Mouse (Mus musculus): ENCODE results near the gene Hist1h4n.
A peak's percentile ranks its signal among the peaks of the same experiment; 100 is the strongest.
"Not testable (repeated sequence)": the region's sequence is repeated elsewhere in the genome, so short reads cannot be mapped to it uniquely, and the experiment has no call there.

Hist1h4n gene

DNA sequence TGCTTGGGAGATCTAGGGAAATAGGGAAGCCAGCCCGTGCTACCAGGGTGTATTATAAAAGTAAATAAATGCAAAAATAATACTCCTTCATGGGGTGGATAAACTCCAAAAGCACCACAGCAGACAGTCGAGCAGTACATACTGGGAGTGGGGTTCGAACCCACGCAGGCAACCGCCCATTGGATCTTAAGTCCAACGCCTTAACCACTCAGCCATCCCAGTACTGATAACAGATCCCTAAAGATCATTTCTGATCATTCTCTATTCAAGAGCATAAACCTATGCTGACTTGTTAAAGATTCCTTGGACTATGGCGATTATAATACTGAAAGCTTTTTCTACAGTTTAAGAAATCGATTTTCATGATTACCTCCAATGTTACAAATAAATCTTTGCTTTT, 15.9 kb upstream of the Hist1h4n start:
- H3K4me3 ChIP-seq (replicated peaks; ENCODE audit: low read length): no peak overlapping the region
- no peaks in the 10 kb centered on the region for H3K36me3 ChIP-seq (ENCODE audit: insufficient read depth, low read length)
- H3K27me3 ChIP-seq (ENCODE audit: insufficient read depth, low read length): no peaks in the 10 kb centered on the region
- H3K4me1 ChIP-seq (replicated peaks; ENCODE audit: low read depth, low read length): peaks cover 26% of the 10 kb centered on the region
- no peak for TF ChIP-seq POU5F1 (IDR thresholded peaks at IDR 0.05; ENCODE audit: borderline replicate concordance, low read length)
- no peak for TF ChIP-seq NANOG (IDR thresholded peaks at IDR 0.05; ENCODE audit: borderline replicate concordance, low read length)
- no peak for TF ChIP-seq CTCF (conservative IDR thresholded peaks at IDR 0.05; ENCODE audit: low read length)
- no peaks in the 10 kb centered on the region for H3K9me3 ChIP-seq (ENCODE audit: low read length)

DNA sequence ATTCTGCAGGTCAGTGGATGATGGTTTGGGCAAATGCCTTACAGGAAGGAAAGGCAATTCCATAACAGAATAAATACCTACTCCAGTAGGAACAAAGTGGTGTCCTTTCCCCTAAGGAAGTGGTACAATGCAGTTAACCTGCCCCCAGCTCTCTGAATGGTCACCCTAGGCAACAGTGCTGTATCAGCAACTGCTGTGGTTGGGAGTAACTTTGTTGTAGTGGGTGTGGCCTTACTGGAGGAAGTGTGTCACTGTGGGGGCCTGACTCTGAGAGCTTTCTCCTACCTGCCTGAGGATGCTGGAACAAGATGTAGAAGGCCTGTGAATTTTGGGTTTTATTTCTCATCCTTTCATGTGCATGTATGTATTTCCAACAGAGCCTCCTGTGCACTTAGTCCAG, 14.4 kb upstream of the Hist1h4n start:
- not testable (repeated sequence) for H3K4me3 ChIP-seq (replicated peaks; ENCODE audit: low read length); H3K27me3 ChIP-seq (ENCODE audit: insufficient read depth, low read length); H3K36me3 ChIP-seq (ENCODE audit: insufficient read depth, low read length); H3K9me3 ChIP-seq (ENCODE audit: low read length)
- H3K4me1 ChIP-seq (replicated peaks; ENCODE audit: low read depth, low read length): peaks cover 17% of the 10 kb centered on the region

DNA sequence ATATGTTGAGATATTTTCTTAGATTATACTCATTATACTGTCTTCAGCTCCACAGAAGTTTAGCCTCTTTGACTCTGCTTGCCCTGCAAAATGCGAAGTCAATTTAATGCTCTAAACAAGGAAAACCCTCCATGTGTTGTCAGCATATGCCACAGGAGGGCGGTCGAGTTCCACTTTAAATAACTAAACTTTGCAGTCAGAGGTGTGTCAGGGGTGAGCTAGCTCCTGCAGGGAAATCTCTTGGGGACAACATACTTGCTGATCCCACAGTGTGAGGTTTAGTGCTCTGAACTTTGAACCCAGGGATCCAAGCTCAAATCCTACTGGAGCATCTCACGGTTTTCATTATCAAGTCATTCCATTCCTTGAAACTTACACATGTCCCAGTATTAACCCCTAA, 8.5 kb upstream of the Hist1h4n start:
- not testable (repeated sequence) for H3K36me3 ChIP-seq (ENCODE audit: insufficient read depth, low read length); H3K9me3 ChIP-seq (ENCODE audit: low read length); H3K27me3 ChIP-seq (ENCODE audit: insufficient read depth, low read length); H3K4me3 ChIP-seq (replicated peaks; ENCODE audit: low read length); H3K4me1 ChIP-seq (replicated peaks; ENCODE audit: low read depth, low read length)

DNA sequence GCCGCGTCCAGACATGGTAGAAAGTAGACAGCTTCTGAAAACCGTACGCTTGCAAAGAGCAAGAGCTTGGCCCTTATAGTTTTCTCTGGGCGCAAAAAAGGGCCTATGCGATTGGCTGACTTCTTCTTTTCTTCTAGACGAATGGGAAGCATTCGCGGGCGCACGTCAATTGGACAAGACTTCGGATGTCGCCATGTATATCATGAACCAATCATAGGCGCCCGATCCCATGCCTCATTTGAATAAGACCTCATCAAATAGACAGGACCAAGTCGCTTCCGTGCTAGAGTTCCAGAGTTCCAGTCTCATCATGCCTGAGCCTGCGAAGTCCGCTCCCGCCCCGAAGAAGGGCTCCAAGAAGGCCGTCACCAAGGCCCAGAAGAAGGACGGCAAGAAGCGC, 1.5 kb upstream of the Hist1h4n start, which contains the start of the genes Hist1h2ap and Hist1h2br:
Gene Hist1h2ap, minus strand, starts transcription at position 47 of the 400 bp plus-strand sequence.
Gene Hist1h2br, plus strand, starts transcription at position 283 of the 400 bp plus-strand sequence.
- not testable (repeated sequence) for H3K36me3 ChIP-seq (ENCODE audit: insufficient read depth, low read length); H3K27me3 ChIP-seq (ENCODE audit: insufficient read depth, low read length); H3K4me3 ChIP-seq (replicated peaks; ENCODE audit: low read length); H3K9me3 ChIP-seq (ENCODE audit: low read length)
- peaks cover 19% of the 10 kb centered on the region for H3K4me1 ChIP-seq (replicated peaks; ENCODE audit: low read depth, low read length)

DNA sequence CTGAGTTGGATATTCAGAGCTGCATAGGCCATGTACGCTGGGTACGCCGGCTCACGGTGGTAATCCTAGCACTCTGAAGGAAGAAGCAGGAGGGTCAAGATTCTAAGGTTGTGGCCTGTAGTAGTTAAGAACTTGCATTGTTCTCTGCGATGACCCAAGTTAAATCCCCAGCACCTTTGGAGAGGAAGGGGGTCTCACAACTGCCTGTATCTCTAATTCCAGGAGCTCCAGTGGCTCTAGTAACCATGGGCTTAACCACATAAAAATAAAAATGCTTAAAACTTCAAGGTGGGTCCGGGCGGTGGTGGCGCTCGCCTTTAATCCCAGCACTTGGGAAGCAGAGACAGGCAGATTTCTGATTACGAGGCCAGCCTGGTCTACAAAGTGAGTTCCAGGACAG, 1.7 kb downstream of the Hist1h4n start:
- Histone ChIP-seq H3K9me3 (ENCODE audit: low read length) (no peaks in the 10 kb centered on the region), H3K27me3 (ENCODE audit: insufficient read depth, low read length) (no peaks in the 10 kb centered on the region), H3K36me3 (ENCODE audit: insufficient read depth, low read length) (no peaks in the 10 kb centered on the region), H3K4me1 (replicated peaks; ENCODE audit: low read depth, low read length) (peaks cover 47% of the 10 kb centered on the region), H3K4me3 (replicated peaks; ENCODE audit: low read length) (0 out of 2 replicates have a peak overlapping the region, but pooled peaks have one; percentile 3)
- TF ChIP-seq NANOG (IDR thresholded peaks at IDR 0.05; ENCODE audit: borderline replicate concordance, low read length): no peak
- no peak for TF ChIP-seq CTCF (conservative IDR thresholded peaks at IDR 0.05; ENCODE audit: low read length)
- TF ChIP-seq POU5F1 (IDR thresholded peaks at IDR 0.05; ENCODE audit: borderline replicate concordance, low read length): no peak

DNA sequence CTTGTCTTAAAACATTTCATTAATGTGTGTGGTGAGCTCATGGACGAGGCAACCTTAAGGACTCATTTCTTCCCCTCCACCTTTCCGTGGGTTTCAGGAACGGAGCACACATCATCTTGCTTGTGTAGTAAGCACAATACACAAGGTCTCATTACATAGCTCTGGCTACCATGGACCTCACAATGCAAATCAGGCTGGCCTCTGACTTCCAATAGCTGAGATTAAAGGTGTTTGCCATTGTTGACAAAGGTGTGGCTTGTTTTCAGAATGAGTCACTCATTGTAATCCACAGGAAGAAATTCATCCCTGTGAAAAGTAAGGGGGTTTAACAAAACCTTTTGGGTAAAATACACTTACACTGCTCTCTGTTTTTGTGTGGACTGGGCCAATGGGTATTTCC, 3.5 kb downstream of the Hist1h4n start:
- H3K4me3 ChIP-seq (replicated peaks; ENCODE audit: low read length): no peak overlapping the region
- no peaks in the 10 kb centered on the region for H3K36me3 ChIP-seq (ENCODE audit: insufficient read depth, low read length)
- no peaks in the 10 kb centered on the region for H3K27me3 ChIP-seq (ENCODE audit: insufficient read depth, low read length)
- H3K4me1 ChIP-seq (replicated peaks; ENCODE audit: low read depth, low read length): peaks cover 48% of the 10 kb centered on the region
- TF ChIP-seq POU5F1 (IDR thresholded peaks at IDR 0.05; ENCODE audit: borderline replicate concordance, low read length) (no peak), NANOG (IDR thresholded peaks at IDR 0.05; ENCODE audit: borderline replicate concordance, low read length) (no peak), CTCF (conservative IDR thresholded peaks at IDR 0.05; ENCODE audit: low read length) (no peak)
- no peaks in the 10 kb centered on the region for H3K9me3 ChIP-seq (ENCODE audit: low read length)

DNA sequence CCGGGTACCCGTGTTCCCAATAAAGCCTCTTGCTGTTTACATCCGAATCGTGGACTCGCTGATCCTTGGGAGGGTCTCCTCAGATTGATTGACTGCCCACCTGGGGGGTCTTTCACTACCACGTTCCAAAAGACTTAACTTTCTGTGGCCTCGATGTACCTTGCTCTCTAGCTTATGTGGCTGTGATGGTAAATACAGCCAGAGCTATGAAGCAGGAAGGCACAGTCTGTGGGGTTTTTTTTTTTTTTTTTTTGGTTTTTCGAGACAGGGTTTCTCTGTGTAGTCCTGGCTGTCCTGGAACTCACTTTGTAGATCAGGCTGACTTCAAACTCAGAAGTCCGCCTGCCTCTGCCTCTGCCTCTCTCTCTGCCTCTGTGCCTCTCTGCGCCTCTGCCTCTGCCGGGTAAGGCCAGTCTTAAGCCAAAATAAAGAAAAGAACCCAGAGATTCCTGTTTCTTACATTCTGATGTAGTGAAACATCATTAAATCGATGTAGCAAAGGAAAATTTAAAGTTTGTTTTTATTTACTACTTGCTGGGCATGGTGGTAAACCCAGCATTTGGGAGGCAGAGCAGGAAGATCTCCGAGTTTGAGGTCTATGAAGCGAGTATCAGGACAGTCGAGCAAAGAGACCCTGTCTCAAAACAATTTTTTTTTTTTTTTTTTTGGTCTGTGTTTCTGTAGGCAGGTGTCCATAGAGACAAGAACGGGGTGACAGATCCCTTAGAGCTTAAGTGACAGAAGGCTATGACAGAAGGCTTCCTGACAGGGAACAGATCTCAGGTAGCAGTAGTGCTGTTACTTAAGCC, 11.7 kb downstream of the Hist1h4n start:
- not testable (repeated sequence) for H3K27me3 ChIP-seq (ENCODE audit: insufficient read depth, low read length); H3K36me3 ChIP-seq (ENCODE audit: insufficient read depth, low read length); H3K9me3 ChIP-seq (ENCODE audit: low read length)
- 0 out of 2 replicates have a peak overlapping the region, but pooled peaks have one; percentile 18 for H3K4me3 ChIP-seq (replicated peaks; ENCODE audit: low read length)
- peaks cover 22% of the 10 kb centered on the region for H3K4me1 ChIP-seq (replicated peaks; ENCODE audit: low read depth, low read length)

DNA sequence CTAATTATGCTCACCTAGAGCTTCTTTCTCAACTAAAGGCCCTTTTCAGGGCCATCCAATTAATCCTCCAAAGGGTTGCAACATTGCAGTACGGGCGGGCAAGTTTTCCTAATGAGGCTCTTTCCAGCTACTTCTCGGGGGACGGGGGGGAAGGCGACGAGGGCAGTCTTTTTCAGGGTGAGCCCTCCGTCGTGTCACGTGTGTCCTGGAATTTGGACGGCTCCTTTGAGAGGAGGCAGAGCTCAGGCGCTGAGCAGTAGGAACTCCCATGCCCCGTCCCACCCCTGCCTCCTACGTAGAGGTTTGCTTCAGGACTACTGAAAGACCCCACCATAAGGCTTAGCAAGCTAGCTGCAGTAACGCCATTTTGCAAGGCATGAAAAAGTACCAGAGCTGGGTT, 19.9 kb downstream of the Hist1h4n start:
- not testable (repeated sequence) for H3K4me3 ChIP-seq (replicated peaks; ENCODE audit: low read length); H3K9me3 ChIP-seq (ENCODE audit: low read length); H3K27me3 ChIP-seq (ENCODE audit: insufficient read depth, low read length); H3K36me3 ChIP-seq (ENCODE audit: insufficient read depth, low read length); H3K4me1 ChIP-seq (replicated peaks; ENCODE audit: low read depth, low read length)

DNA sequence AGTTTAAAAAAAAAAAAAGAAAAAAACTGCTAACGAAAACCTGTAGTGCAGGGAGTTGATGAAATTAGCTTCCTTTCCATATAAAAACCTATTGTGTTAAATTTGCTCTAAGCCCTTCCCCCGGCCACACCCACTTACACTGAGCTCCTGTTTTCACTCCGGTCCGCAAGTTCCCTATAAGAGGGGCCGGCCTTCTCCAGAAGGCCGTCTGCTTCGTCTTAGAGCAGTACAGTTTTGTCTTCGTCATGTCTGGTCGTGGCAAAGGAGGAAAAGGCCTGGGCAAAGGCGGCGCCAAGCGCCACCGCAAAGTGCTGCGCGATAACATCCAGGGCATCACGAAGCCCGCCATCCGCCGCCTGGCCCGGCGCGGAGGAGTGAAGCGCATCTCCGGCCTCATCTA, 20.5 kb downstream of the Hist1h4n start, which contains the start of gene Hist1h4m:
Gene Hist1h4m, plus strand, starts transcription at position 208 of the 400 bp plus-strand sequence.
- H3K27me3 ChIP-seq (ENCODE audit: insufficient read depth, low read length); H3K36me3 ChIP-seq (ENCODE audit: insufficient read depth, low read length); H3K4me1 ChIP-seq (replicated peaks; ENCODE audit: low read depth, low read length); H3K4me3 ChIP-seq (replicated peaks; ENCODE audit: low read length); H3K9me3 ChIP-seq (ENCODE audit: low read length): not testable (repeated sequence)

DNA sequence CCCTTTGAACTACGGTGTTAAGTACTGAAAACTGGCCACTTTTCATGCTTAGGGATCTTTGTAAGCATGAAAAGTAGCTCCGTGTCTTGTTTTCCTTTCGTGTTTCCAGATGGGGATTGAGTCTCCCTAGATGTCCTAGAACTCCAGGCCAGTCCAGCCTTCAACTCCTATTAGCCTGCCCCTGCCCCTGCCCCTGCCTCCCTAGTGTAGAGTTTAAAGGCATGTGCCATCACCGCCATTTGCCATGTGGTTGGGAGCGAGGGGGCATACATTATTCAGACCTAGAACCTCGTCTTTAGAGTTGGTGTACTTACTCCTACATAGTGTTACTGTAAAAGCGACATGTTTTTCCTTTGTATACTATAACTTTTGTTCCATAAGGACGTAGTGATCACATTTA, 20.9 kb downstream of the Hist1h4n start:
- not testable (repeated sequence) for H3K4me1 ChIP-seq (replicated peaks; ENCODE audit: low read depth, low read length); H3K27me3 ChIP-seq (ENCODE audit: insufficient read depth, low read length); H3K4me3 ChIP-seq (replicated peaks; ENCODE audit: low read length); H3K36me3 ChIP-seq (ENCODE audit: insufficient read depth, low read length); H3K9me3 ChIP-seq (ENCODE audit: low read length)

DNA sequence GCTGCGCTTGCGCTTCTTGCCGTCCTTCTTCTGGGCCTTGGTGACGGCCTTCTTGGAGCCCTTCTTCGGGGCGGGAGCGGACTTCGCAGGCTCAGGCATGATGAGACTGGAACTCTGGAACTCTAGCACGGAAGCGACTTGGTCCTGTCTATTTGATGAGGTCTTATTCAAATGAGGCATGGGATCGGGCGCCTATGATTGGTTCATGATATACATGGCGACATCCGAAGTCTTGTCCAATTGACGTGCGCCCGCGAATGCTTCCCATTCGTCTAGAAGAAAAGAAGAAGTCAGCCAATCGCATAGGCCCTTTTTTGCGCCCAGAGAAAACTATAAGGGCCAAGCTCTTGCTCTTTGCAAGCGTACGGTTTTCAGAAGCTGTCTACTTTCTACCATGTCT, 21.9 kb downstream of the Hist1h4n start, which contains the start of the genes Hist1h2bq and Hist1h2ao:
Gene Hist1h2bq, minus strand, starts transcription at position 125 of the 400 bp plus-strand sequence.
Gene Hist1h2ao, plus strand, starts transcription at position 393 of the 400 bp plus-strand sequence.
- H3K4me3 ChIP-seq (replicated peaks; ENCODE audit: low read length); H3K9me3 ChIP-seq (ENCODE audit: low read length); H3K27me3 ChIP-seq (ENCODE audit: insufficient read depth, low read length); H3K36me3 ChIP-seq (ENCODE audit: insufficient read depth, low read length); H3K4me1 ChIP-seq (replicated peaks; ENCODE audit: low read depth, low read length): not testable (repeated sequence)

DNA sequence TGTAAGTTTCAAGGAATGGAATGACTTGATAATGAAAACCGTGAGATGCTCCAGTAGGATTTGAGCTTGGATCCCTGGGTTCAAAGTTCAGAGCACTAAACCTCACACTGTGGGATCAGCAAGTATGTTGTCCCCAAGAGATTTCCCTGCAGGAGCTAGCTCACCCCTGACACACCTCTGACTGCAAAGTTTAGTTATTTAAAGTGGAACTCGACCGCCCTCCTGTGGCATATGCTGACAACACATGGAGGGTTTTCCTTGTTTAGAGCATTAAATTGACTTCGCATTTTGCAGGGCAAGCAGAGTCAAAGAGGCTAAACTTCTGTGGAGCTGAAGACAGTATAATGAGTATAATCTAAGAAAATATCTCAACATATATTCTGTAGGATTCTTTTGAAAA, 28.9 kb downstream of the Hist1h4n start:
- H3K4me1 ChIP-seq (replicated peaks; ENCODE audit: low read depth, low read length); H3K4me3 ChIP-seq (replicated peaks; ENCODE audit: low read length); H3K27me3 ChIP-seq (ENCODE audit: insufficient read depth, low read length); H3K9me3 ChIP-seq (ENCODE audit: low read length); H3K36me3 ChIP-seq (ENCODE audit: insufficient read depth, low read length): not testable (repeated sequence)

DNA sequence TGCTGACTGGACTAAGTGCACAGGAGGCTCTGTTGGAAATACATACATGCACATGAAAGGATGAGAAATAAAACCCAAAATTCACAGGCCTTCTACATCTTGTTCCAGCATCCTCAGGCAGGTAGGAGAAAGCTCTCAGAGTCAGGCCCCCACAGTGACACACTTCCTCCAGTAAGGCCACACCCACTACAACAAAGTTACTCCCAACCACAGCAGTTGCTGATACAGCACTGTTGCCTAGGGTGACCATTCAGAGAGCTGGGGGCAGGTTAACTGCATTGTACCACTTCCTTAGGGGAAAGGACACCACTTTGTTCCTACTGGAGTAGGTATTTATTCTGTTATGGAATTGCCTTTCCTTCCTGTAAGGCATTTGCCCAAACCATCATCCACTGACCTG, 34.8 kb downstream of the Hist1h4n start:
- H3K4me3 ChIP-seq (replicated peaks; ENCODE audit: low read length); H3K36me3 ChIP-seq (ENCODE audit: insufficient read depth, low read length); H3K4me1 ChIP-seq (replicated peaks; ENCODE audit: low read depth, low read length); H3K27me3 ChIP-seq (ENCODE audit: insufficient read depth, low read length); H3K9me3 ChIP-seq (ENCODE audit: low read length): not testable (repeated sequence)
